Mouse (Mus musculus) brown adipose tissue, adult 24 weeks (tissue): Measurements from ENCODE around the gene Fbxl5. TPM values are rescaled to one million over a fixed set of nuclear protein-coding genes. Genes with fewer than 3 reads are reported as not detected.

ENCODE experiments used
- H3K27ac ChIP-seq: fragments of 200-500 bp; replicated peaks from 2 replicates; pipeline ENCODE4 v1.5.1; 2012; ENCODE audit warnings: low read depth, mild to moderate bottlenecking, low read length
- H3K4me1 ChIP-seq: fragments of 200-500 bp; 2 replicates; pipeline ENCODE4 v1.6.1; 2012; ENCODE audit warnings: low read length, mixed read lengths; ENCODE audit not compliant: control insufficient read depth, insufficient read depth, insufficient read length
- H3K4me3 ChIP-seq: fragments of 200-500 bp; 2 replicates; pipeline ENCODE4 v1.5.1; 2012; ENCODE audit warnings: low read depth, mild to moderate bottlenecking, low read length, moderate library complexity; ENCODE audit not compliant: insufficient read depth
- polyA plus RNA-seq: library from polyadenylated mRNA; stranded (reverse); fragments of >200 nt; gene quantifications from 2 replicates; pipeline ENCODE4 v1.2.4, GENCODE M21; 2012; ENCODE audit not compliant: missing spikeins, insufficient read depth, insufficient read length

Fbxl5 gene
- polyA plus RNA-seq, 1 experiment: 32.7 TPM

DNA sequence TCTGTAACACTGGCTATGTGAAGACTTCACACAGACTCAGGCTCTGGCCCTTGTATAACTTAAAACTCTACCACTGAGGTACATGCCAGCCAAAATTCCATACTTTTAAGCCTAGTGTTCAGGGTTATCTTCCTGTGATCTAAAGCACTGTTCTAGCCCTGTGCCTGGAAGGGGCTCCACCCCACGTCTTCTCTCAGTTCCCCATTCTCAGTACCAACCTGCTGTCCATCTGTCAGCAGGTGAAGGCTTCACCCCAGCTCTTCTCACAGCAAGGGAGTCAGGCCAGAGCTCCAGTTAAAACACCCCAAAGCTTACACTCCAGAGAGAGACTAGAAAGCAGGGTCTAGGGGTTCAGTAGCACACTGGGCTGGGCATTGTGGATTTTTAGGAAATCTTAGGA lies 24.2 kb upstream of the Fbxl5 start:
- Histone ChIP-seq H3K4me1 (peaks cover 14% of the 10 kb centered on the region; the same call in 1 of the 2 replicates), H3K27ac (peak overlapping the region; percentile 46; the same call in 1 of the 2 replicates), H3K4me3 (no peak overlapping the region)

- Histone ChIP-seq H3K4me3 (no peak overlapping the region), H3K4me1 (peaks cover 14% of the 10 kb centered on the region; the same call in 1 of the 2 replicates), H3K27ac (peak overlapping the region; percentile 87)
These were observed 23.6 kb upstream of the Fbxl5 start for GRCm38 (mm10) chr5:43845083-43845482.

DNA sequence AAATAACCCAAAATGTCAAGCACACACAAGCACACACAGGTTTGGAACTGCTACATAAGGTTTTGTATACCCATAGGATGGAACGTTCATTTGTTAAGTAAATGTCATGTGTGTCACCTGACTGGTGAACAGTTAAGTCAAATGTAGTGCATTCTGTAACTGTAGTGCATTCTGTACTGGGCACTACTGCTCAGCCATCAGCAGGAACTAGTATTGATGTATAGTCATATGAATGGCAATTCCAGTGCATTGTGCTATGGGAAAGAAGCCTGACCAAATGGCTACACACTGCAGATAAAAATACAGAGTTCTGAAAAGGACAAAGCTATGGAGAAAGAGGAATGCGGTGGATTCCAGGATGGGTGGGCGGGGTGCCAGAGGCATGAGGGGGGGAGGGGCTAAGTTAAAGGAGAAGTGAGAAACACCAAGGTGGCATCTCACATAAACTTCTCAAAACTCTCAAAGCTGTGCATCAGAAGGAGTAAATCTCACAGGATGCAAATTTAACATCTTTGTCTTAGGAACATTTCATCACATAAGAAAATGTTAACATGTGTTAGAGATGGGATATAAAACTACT lies 21.2 kb upstream of the Fbxl5 start:
- Histone ChIP-seq H3K4me1 (peaks cover 14% of the 10 kb centered on the region; the same call in 1 of the 2 replicates), H3K4me3 (no peak overlapping the region), H3K27ac (no peak overlapping the region)

- H3K27ac ChIP-seq: peak overlapping the region; percentile 55
- H3K4me3 ChIP-seq: peak overlapping the region; percentile 54
- H3K4me1 ChIP-seq: peaks cover 14% of the 10 kb centered on the region; the same call in 1 of the 2 replicates
These were observed 20.5 kb upstream of the Fbxl5 start for GRCm38 (mm10) chr5:43842011-43842285.

- H3K4me3 ChIP-seq: peak overlapping the region; percentile 54
- peaks cover 11% of the 10 kb centered on the region; the same call in 1 of the 2 replicates for H3K4me1 ChIP-seq
- peak overlapping the region; percentile 55 for H3K27ac ChIP-seq
These were observed 19.9 kb upstream of the Fbxl5 start for GRCm38 (mm10) chr5:43841144-43842010.

DNA sequence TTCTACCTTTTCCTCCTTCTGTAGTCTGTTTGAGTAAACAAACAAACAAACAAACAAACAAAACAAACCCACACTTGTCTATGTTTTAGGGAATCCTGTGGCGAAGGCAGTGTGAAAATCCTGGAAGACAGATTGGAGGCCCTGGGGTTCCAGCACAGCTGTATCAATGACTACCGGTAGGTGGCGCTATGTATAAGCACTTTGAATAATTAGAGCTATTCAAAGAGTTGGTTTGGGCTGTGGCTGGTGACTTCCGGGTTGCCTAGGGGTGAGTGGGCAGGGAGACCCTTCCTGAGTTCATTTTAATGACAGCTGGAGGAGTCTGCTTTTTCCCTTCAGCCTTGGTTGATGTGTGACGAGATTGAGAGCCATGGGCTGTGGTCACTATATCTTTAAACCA lies 15.9 kb upstream of the Fbxl5 start:
- Histone ChIP-seq H3K4me3 (no peak overlapping the region), H3K4me1 (no peaks in the 10 kb centered on the region), H3K27ac (no peak overlapping the region)

GRCm38 (mm10) chr5:43836590-43836989 lies 15.2 kb upstream of the Fbxl5 start:
- H3K4me1 ChIP-seq: no peaks in the 10 kb centered on the region
- no peak overlapping the region for H3K4me3 ChIP-seq
- H3K27ac ChIP-seq: no peak overlapping the region

DNA sequence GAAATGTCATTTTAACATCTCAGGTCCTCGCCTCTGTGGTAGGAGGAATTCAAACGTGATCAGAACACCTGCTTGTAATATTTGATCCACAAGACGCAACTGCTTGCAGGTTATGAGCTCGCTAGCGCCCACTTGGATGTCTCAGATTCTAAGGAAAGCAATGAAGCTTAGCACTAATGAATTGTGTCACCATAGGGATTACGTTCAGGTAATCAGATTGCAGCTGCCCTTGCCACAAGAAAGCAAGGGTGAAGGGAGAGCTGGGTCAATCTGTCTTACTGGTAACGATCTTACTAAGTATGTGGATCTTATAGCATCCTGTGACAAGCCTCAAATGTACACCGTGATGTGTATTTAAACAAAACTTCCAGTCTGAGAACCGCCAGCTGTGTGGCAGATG lies 5.9 kb upstream of the Fbxl5 start:
- H3K27ac ChIP-seq: no peak overlapping the region
- no peaks in the 10 kb centered on the region for H3K4me1 ChIP-seq
- no peak overlapping the region for H3K4me3 ChIP-seq

GRCm38 (mm10) chr5:43826883-43827282 lies 5.4 kb upstream of the Fbxl5 start:
- H3K4me3 ChIP-seq: no peak overlapping the region
- no peaks in the 10 kb centered on the region for H3K4me1 ChIP-seq
- H3K27ac ChIP-seq: no peak overlapping the region

GRCm38 (mm10) chr5:43824580-43824979 lies 3.1 kb upstream of the Fbxl5 start:
- no peak overlapping the region for H3K27ac ChIP-seq
- H3K4me1 ChIP-seq: no peaks in the 10 kb centered on the region

DNA sequence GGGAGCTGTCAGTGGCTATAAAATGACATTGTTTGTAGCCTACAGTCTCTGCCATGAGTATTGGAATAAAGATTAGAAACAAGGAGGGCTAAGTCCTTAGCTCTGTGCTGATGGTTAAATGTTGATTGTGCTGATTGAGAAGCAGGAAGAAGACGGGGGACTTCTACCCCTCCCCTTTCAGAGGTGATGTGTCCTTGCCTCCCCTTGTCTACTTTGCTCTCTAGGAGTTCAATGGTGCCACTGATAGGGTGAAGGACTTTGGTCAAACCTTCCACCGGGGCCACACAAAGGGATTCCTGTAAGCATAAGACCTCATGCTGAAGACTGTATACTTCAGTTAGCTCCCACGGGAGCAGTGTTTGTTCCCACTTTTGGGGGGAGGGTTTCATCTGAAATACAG lies 1.4 kb upstream of the Fbxl5 start:
- no peak overlapping the region for H3K4me3 ChIP-seq
- no peak overlapping the region for H3K27ac ChIP-seq
- no peaks in the 10 kb centered on the region for H3K4me1 ChIP-seq

More at GRCm38 (mm10) chr5:43824580-43824979, 3.1 kb upstream of the Fbxl5 start:
- no peak overlapping the region for H3K4me3 ChIP-seq

GRCm38 (mm10) chr5:43822199-43822598 lies 761 bp upstream of the Fbxl5 start:
- H3K4me3 ChIP-seq: no peak overlapping the region
- no peaks in the 10 kb centered on the region for H3K4me1 ChIP-seq
- H3K27ac ChIP-seq: no peak overlapping the region

DNA sequence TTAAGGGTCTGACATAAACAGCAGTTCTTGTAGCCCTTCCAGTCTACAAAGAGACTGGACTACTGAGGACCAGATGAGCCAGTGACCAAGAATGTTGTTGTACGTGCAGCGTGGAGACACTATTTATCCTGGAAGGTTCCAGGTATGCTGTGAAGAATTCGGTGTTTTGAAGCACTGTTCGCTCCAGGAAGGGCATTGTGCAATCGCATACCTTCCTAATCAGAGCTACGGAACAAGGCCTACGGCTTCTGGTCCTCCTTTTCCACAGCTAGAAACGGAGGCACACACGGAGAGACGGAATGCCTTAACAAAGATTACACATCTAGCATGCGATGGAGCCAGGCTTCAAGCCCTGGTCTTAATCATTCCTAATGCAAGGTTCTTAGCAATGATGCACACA lies 653 bp downstream of the Fbxl5 start:
- Histone ChIP-seq H3K27ac (no peak overlapping the region), H3K4me1 (no peaks in the 10 kb centered on the region), H3K4me3 (no peak overlapping the region)

DNA sequence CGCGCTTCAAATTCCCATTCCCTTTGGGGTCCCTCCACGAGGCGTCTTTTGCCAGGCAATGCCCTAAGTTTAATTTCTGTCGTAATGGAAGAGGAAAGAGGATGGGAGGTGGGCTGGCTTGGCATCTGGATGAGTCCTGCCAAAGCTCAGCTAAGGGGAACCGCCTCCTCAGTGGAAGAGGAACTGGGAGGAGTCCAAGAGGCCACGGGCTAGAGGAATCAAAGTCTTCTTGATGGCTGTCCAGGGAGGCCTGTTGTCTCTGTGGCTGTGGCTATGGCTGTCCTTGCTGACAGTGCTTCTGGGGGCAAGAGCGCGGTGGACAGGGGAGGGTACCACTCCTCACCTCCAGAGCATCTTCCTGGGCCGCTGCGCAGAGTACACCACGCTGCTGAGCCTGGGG lies 2.7 kb downstream of the Fbxl5 start, which contains the start of gene Bst1:
Gene Bst1, plus strand, starts transcription at position 191 of the 400 bp plus-strand sequence.
- H3K4me1 ChIP-seq: no peaks in the 10 kb centered on the region
- no peak within 1 kb of the TSS for H3K27ac ChIP-seq
- no peak within 1 kb of the TSS for H3K4me3 ChIP-seq

- H3K4me3 ChIP-seq: no peak overlapping the region
- H3K27ac ChIP-seq: no peak overlapping the region
- H3K4me1 ChIP-seq: no peaks in the 10 kb centered on the region
These were observed 5.7 kb downstream of the Fbxl5 start for GRCm38 (mm10) chr5:43815769-43816168.

DNA sequence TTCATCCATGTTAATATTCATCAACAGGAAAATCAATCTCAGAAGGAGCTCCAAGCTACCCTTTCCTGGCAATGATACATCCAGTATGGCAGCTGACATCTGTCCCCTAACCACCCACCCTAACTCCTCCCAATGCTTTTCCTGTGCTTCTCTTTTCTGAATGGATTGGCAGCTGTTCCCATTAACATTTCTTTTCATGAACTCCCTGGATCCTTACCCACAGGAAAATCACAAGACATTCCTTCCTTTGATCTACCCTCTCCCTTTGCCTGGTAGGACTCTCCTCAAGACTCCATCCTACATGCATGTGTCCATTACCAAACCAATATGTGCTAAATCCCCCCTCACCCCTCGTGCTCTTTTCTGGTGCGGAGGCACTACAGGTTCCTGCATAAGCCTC lies 6.9 kb downstream of the Fbxl5 start:
- Histone ChIP-seq H3K27ac (no peak overlapping the region), H3K4me3 (no peak overlapping the region), H3K4me1 (no peaks in the 10 kb centered on the region)
